Mouse (Mus musculus) cortical plate, adult 2 months (tissue): ENCODE data around the gene Stat3. TPM values are rescaled to one million over a fixed set of nuclear protein-coding genes. Genes with fewer than 3 reads are reported as not detected.

Experiments used
- H3K27ac ChIP-seq: fragments of 200-500 bp; 2 replicates; pipeline ENCODE4 v1.5.1; 2012; ENCODE audit warnings: low read length, control low read depth, inconsistent platforms; ENCODE audit not compliant: insufficient read depth
- H3K4me1 ChIP-seq: fragments of 200-500 bp; 2 replicates; pipeline ENCODE4 v1.6.1; 2011; ENCODE audit warnings: low read length; ENCODE audit not compliant: control insufficient read depth, insufficient read depth
- H3K4me3 ChIP-seq: fragments of 200-500 bp; 2 replicates; pipeline ENCODE4 v1.5.1; 2011; ENCODE audit warnings: mild to moderate bottlenecking, low read length, control low read depth; ENCODE audit not compliant: insufficient read depth
- CTCF ChIP-seq: fragments of 200-500 bp; IDR thresholded peaks from 2 replicates; pipeline ENCODE4 v1.5.1; 2011; ENCODE audit warnings: mild to moderate bottlenecking, control low read depth, low read length; ENCODE audit not compliant: insufficient read depth; ENCODE audit errors: extremely low read depth
- POLR2A ChIP-seq: fragments of 200-500 bp; IDR thresholded peaks from 2 replicates; pipeline ENCODE4 v1.6.1; 2011; ENCODE audit warnings: mild to moderate bottlenecking, low read length, control low read depth; ENCODE audit not compliant: insufficient read depth; ENCODE audit errors: extremely low read depth
- polyA plus RNA-seq: library from polyadenylated mRNA; depleted of rRNA; stranded (reverse); fragments of >200 nt; gene quantifications from 2 replicates; pipeline ENCODE4 v1.2.3, GENCODE M21; 2012

The Stat3 gene
- polyA plus RNA-seq, 1 experiment = 38.9 TPM

- no peak overlapping the region for H3K4me3 ChIP-seq
- peaks cover 4% of the 10 kb centered on the region; the same call in 1 of the 2 replicates for H3K4me1 ChIP-seq
- TF ChIP-seq CTCF = no peak
- no peak for TF ChIP-seq POLR2A
- H3K27ac ChIP-seq = no peak overlapping the region
Measured at GRCm38 (mm10) chr11:100935373-100936355, 3.7 kb downstream of the Stat3 start.

- no peak overlapping the region for H3K4me3 ChIP-seq
- H3K4me1 ChIP-seq = peaks cover 2% of the 10 kb centered on the region; the same call in 1 of the 2 replicates
- TF ChIP-seq POLR2A (no peak), CTCF (no peak)
- H3K27ac ChIP-seq = no peak overlapping the region
Measured at GRCm38 (mm10) chr11:100931254-100931921, 8.0 kb downstream of the Stat3 start.

- Histone ChIP-seq H3K4me1 (peaks cover 2% of the 10 kb centered on the region; the same call in 1 of the 2 replicates), H3K27ac (no peak overlapping the region), H3K4me3 (no peak overlapping the region)
- TF ChIP-seq CTCF (no peak), POLR2A (no peak)
Measured at GRCm38 (mm10) chr11:100930611-100931010, 8.7 kb downstream of the Stat3 start.

GRCm38 (mm10) chr11:100927386-100927785 is 12.0 kb downstream of the Stat3 start:
- Histone ChIP-seq H3K4me3 (no peak overlapping the region), H3K4me1 (peaks cover 2% of the 10 kb centered on the region; the same call in 1 of the 2 replicates), H3K27ac (no peak overlapping the region)
- TF ChIP-seq CTCF = no peak
- no peak for TF ChIP-seq POLR2A

- Histone ChIP-seq H3K4me3 (no peak overlapping the region), H3K27ac (no peak overlapping the region), H3K4me1 (no peaks in the 10 kb centered on the region)
- TF ChIP-seq CTCF = no peak
- TF ChIP-seq POLR2A = no peak
Measured at GRCm38 (mm10) chr11:100924386-100924919, 14.9 kb downstream of the Stat3 start.

DNA sequence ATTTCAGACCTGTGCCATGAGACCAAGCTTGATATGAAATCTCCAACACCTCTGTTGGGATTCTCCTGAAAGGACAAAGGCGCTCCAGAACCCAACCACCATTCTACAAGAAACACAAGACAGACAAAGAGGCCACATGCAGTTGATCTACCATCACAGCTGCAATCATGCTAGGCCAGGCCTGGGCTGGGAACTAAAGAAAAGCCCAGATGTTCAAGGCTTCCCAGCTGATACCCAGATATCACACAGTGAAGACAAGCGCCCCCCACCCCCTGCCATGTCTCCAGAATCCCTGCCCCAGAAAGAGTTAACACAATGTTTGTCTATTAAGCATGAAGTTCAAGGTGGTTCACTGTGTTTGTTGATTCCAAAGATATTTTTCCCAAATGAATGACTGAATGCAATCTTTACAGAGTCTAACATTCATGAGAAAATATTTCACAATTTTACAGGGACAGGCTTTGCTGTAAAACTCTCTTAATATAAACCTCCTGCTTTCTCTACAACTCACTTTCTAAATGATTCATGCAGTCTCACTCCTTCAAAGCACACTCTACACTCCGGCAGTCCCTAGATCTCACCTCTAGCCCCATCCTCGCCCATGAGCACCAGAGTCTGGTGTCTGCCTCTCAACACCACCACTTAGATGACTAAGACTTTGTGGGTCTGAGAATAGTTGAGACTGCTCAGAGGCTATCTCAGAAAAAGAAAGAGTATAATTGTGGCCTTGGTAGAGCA is 18.3 kb downstream of the Stat3 start:
- H3K27ac ChIP-seq = no peak overlapping the region
- H3K4me1 ChIP-seq = no peaks in the 10 kb centered on the region
- TF ChIP-seq CTCF = no peak
- TF ChIP-seq POLR2A = no peak
- no peak overlapping the region for H3K4me3 ChIP-seq

DNA sequence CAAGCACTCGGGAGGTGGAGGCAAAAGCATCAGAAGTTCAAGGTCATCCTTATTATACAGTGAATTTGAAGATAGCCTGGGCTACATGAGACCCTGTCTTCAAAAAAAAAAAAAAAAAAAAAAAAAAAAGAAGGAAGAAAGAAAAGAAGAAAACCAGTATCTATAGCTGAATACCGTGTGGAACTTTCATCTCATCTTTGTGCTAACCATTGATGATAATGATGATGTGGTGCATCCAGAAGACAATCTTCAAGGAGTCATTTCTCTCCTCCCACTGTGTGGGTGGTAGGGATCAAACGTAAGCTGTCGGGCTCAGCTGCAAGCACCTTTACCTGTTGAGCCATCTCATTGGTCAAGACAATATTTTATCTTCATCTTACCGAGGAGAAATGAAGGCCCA is 21.3 kb downstream of the Stat3 start:
- TF ChIP-seq POLR2A = no peak

GRCm38 (mm10) chr11:100916432-100916971 is 22.8 kb downstream of the Stat3 start:
- TF ChIP-seq CTCF (no peak), POLR2A (no peak)
- H3K4me3 ChIP-seq = no peak overlapping the region
- H3K4me1 ChIP-seq = no peaks in the 10 kb centered on the region
- no peak overlapping the region for H3K27ac ChIP-seq

More for the DNA sequence above, 21.3 kb downstream of the Stat3 start:
- H3K4me3 ChIP-seq = no peak overlapping the region
- no peak overlapping the region for H3K27ac ChIP-seq
- no peaks in the 10 kb centered on the region for H3K4me1 ChIP-seq

DNA sequence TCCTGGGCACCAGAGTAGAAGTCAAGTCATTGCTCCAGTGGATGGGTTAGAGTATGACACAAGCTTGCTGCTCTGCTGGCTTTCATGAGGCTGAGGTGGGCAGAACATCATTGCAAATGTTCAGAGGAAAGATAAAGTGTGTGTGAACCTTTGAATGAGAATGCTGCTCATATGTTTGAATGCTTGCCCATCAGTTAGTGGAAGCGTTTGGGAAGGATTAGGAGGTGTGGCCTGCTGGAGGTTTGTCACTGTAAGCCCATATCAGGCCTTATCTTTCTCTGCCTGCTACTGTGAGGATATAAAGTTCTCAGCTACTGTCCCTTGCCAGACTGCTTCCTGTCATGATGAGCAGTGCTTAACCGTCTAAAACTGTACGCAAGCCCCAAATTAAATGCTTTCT is 24.3 kb downstream of the Stat3 start:
- H3K27ac ChIP-seq = no peak overlapping the region
- H3K4me1 ChIP-seq = no peaks in the 10 kb centered on the region
- no peak for TF ChIP-seq CTCF
- no peak for TF ChIP-seq POLR2A
- no peak overlapping the region for H3K4me3 ChIP-seq

GRCm38 (mm10) chr11:100914415-100914814 is 24.9 kb downstream of the Stat3 start:
- Histone ChIP-seq H3K4me3 (no peak overlapping the region), H3K4me1 (no peaks in the 10 kb centered on the region), H3K27ac (no peak overlapping the region)
- no peak for TF ChIP-seq POLR2A
- no peak for TF ChIP-seq CTCF
